Mouse (Mus musculus) intestine, embryonic 14.5 days (tissue): ENCODE results near the gene Ap1m2. TPM values are rescaled to one million over a fixed set of nuclear protein-coding genes. Genes with fewer than 3 reads are reported as not detected.
"Not testable (repeated sequence)": the region's sequence is repeated elsewhere in the genome, so short reads cannot be mapped to it uniquely, and the experiment has no call there.

ENCODE experiments used
- ATAC-seq: fragments of 200-750 bp; cut with Nextera tagmentation; replicated peaks from 2 replicates; pipeline ENCODE4 v1.8.0; 2017; ENCODE audit warnings: low read depth, moderate number of reproducible peaks, moderate TSS enrichment, moderate library complexity; ENCODE audit not compliant: low FRiP score, low TSS enrichment
- DNase-seq: peaks from one replicate; pipeline ENCODE4 v3.0.0-alpha.2; 2018; ENCODE audit warnings: low spot score
- H3K27ac ChIP-seq: fragments of 300-500 bp; sonication (generic); 2 replicates; pipeline ENCODE4 v1.5.1; 2014; ENCODE audit warnings: low read depth, mild to moderate bottlenecking, control low read depth
- H3K27me3 ChIP-seq: fragments of 300-500 bp; sonication (generic); replicated peaks from 2 replicates; pipeline ENCODE4 v1.6.1; 2014; ENCODE audit warnings: low read length, control low read depth; ENCODE audit not compliant: control insufficient read depth, insufficient read depth
- H3K36me3 ChIP-seq: fragments of 300-500 bp; sonication (generic); 2 replicates; pipeline ENCODE4 v1.6.1; 2014; ENCODE audit warnings: low read length, control low read depth; ENCODE audit not compliant: control insufficient read depth, insufficient read depth
- H3K4me1 ChIP-seq: fragments of 300-500 bp; sonication (generic); replicated peaks from 2 replicates; pipeline ENCODE4 v1.6.1; 2014; ENCODE audit warnings: low read length, control low read depth, mixed read lengths; ENCODE audit not compliant: control insufficient read depth, insufficient read depth
- H3K4me2 ChIP-seq: fragments of 300-500 bp; sonication (generic); 2 replicates; pipeline ENCODE4 v1.6.1; 2014; ENCODE audit warnings: low read length
- H3K4me3 ChIP-seq: fragments of 300-500 bp; sonication (generic); 2 replicates; pipeline ENCODE4 v1.5.1; 2014; ENCODE audit warnings: low read depth, low read length, control low read depth, mixed read lengths
- H3K9ac ChIP-seq: fragments of 300-500 bp; sonication (generic); 2 replicates; pipeline ENCODE4 v1.6.1; 2014; ENCODE audit warnings: mild to moderate bottlenecking, low read length
- H3K9me3 ChIP-seq: fragments of 300-500 bp; sonication (generic); 2 replicates; pipeline ENCODE4 v1.6.1; 2016; ENCODE audit warnings: low read length, control low read depth; ENCODE audit not compliant: control insufficient read depth
- WGBS: fragments of 180-500 bp; shearing (Covaris S2); extraction: QIAGEN DNeasy Blood & Tissue Kit; methylation state at CpG from one replicate; pipeline ENCODE4 v1.1.7; 2014; 5-methylcytosine and 5-hydroxymethylcytosine counted together
- polyA plus RNA-seq: library from polyadenylated mRNA; unstranded; fragments of >200 nt; fragmentation: Nextera tagmentation; extraction: Ambion mirVana; gene quantifications from 2 replicates; pipeline ENCODE4 v1.2.1, GENCODE M21; 2014

Ap1m2 gene
- polyA plus RNA-seq, 1 experiment from 2014 or later, result 75.8 TPM

- Histone ChIP-seq H3K27me3 (no peaks in the 10 kb centered on the region), H3K36me3 (peaks cover 93% of the 10 kb centered on the region), H3K9me3 (no peaks in the 10 kb centered on the region), H3K4me3 (no peak overlapping the region), H3K4me2 (no peak overlapping the region), H3K4me1 (no peaks in the 10 kb centered on the region), H3K27ac (no peak overlapping the region), H3K9ac (no peak overlapping the region)
- 85% methylated on average over 8 of the region's 8 CpGs for WGBS
- DNase-seq (no peak), ATAC-seq (no peak)
Observed at GRCm38 (mm10) chr9:21276307-21276706, 35.8 kb downstream of the Ap1m2 start.

- H3K9ac ChIP-seq, result no peak overlapping the region
- DNase-seq, result no peak
- no peak overlapping the region for H3K4me2 ChIP-seq
- no peaks in the 10 kb centered on the region for H3K4me1 ChIP-seq
- peaks cover 95% of the 10 kb centered on the region for H3K36me3 ChIP-seq
- ATAC-seq, result no peak
- no peaks in the 10 kb centered on the region for H3K9me3 ChIP-seq
- H3K27me3 ChIP-seq, result no peaks in the 10 kb centered on the region
- WGBS, result 87% methylated on average over 12 of the region's 12 CpGs
- H3K27ac ChIP-seq, result no peak overlapping the region
- no peak overlapping the region for H3K4me3 ChIP-seq
Observed at GRCm38 (mm10) chr9:21275727-21276126, 36.4 kb downstream of the Ap1m2 start.

GRCm38 (mm10) chr9:21275013-21275710 is 37.0 kb downstream of the Ap1m2 start:
- H3K27ac ChIP-seq, result no peak overlapping the region
- H3K9ac ChIP-seq, result no peak overlapping the region
- WGBS, result 83% methylated on average over 7 of the region's 7 CpGs
- no peak overlapping the region for H3K4me2 ChIP-seq
- H3K9me3 ChIP-seq, result no peaks in the 10 kb centered on the region
- peaks cover 97% of the 10 kb centered on the region for H3K36me3 ChIP-seq
- H3K27me3 ChIP-seq, result no peaks in the 10 kb centered on the region
- no peak overlapping the region for H3K4me3 ChIP-seq
- H3K4me1 ChIP-seq, result no peaks in the 10 kb centered on the region
- DNase-seq (no peak), ATAC-seq (no peak)

- no peak overlapping the region for H3K4me2 ChIP-seq
- H3K4me3 ChIP-seq, result no peak overlapping the region
- peaks cover 97% of the 10 kb centered on the region for H3K36me3 ChIP-seq
- ATAC-seq (no peak), DNase-seq (no peak)
- no peaks in the 10 kb centered on the region for H3K27me3 ChIP-seq
- H3K27ac ChIP-seq, result no peak overlapping the region
- H3K4me1 ChIP-seq, result no peaks in the 10 kb centered on the region
- H3K9ac ChIP-seq, result no peak overlapping the region
- H3K9me3 ChIP-seq, result no peaks in the 10 kb centered on the region
- 91% methylated on average over 3 of the region's 3 CpGs for WGBS
Observed at GRCm38 (mm10) chr9:21274336-21274735, 37.8 kb downstream of the Ap1m2 start.

GRCm38 (mm10) chr9:21273520-21274228 is 38.5 kb downstream of the Ap1m2 start:
- Histone ChIP-seq H3K9me3 (no peaks in the 10 kb centered on the region), H3K4me1 (no peaks in the 10 kb centered on the region), H3K9ac (no peak overlapping the region), H3K27ac (no peak overlapping the region), H3K4me3 (no peak overlapping the region), H3K36me3 (peaks cover 97% of the 10 kb centered on the region), H3K4me2 (no peak overlapping the region), H3K27me3 (no peaks in the 10 kb centered on the region)
- DNase-seq (no peak), ATAC-seq (no peak)
- 87% methylated on average over 7 of the region's 7 CpGs for WGBS

GRCm38 (mm10) chr9:21273094-21273493 is 39.0 kb downstream of the Ap1m2 start:
- no peak overlapping the region for H3K9ac ChIP-seq
- no peak overlapping the region for H3K4me3 ChIP-seq
- peaks cover 99% of the 10 kb centered on the region for H3K36me3 ChIP-seq
- no peaks in the 10 kb centered on the region for H3K27me3 ChIP-seq
- H3K4me2 ChIP-seq, result no peak overlapping the region
- 85% methylated on average over 8 of the region's 8 CpGs for WGBS
- ATAC-seq (no peak), DNase-seq (no peak)
- no peaks in the 10 kb centered on the region for H3K9me3 ChIP-seq
- H3K27ac ChIP-seq, result no peak overlapping the region
- no peaks in the 10 kb centered on the region for H3K4me1 ChIP-seq

GRCm38 (mm10) chr9:21272391-21272790 is 39.7 kb downstream of the Ap1m2 start:
- Histone ChIP-seq H3K4me1 (no peaks in the 10 kb centered on the region), H3K27me3 (no peaks in the 10 kb centered on the region), H3K4me3 (no peak overlapping the region), H3K4me2 (no peak overlapping the region), H3K9me3 (no peaks in the 10 kb centered on the region), H3K36me3 (peaks cover 98% of the 10 kb centered on the region), H3K27ac (no peak overlapping the region), H3K9ac (no peak overlapping the region)
- ATAC-seq (no peak), DNase-seq (no peak)
- WGBS, result 92% methylated on average over 9 of the region's 9 CpGs

GRCm38 (mm10) chr9:21269590-21269989 is 42.5 kb downstream of the Ap1m2 start:
- H3K27ac ChIP-seq, H3K4me1 ChIP-seq, H3K4me3 ChIP-seq, H3K9ac ChIP-seq, DNase-seq, H3K27me3 ChIP-seq, H3K4me2 ChIP-seq, H3K9me3 ChIP-seq, ATAC-seq: not testable (repeated sequence)
- peaks cover 77% of the 10 kb centered on the region for H3K36me3 ChIP-seq
- whole genome bisulfite sequencing, result 77% methylated on average over 5 of the region's 5 CpGs

- Histone ChIP-seq H3K36me3 (peaks cover 64% of the 10 kb centered on the region), H3K9me3 (no peaks in the 10 kb centered on the region)
- WGBS, result 96% methylated on average over 16 of the region's 16 CpGs
Observed at GRCm38 (mm10) chr9:21268305-21268704, 43.8 kb downstream of the Ap1m2 start.

More at GRCm38 (mm10) chr9:21268305-21268704, 43.8 kb downstream of the Ap1m2 start:
- Histone ChIP-seq H3K27me3 (no peaks in the 10 kb centered on the region), H3K27ac (no peak overlapping the region), H3K4me1 (peaks cover 9% of the 10 kb centered on the region; the same call in 1 of the 2 replicates), H3K9ac (no peak overlapping the region), H3K4me2 (no peak overlapping the region), H3K4me3 (no peak overlapping the region)
- DNase-seq, result no peak
- ATAC-seq, result no peak
